Mouse (Mus musculus): ENCODE data around the gene Olfr39. TPM values are rescaled to one million over a fixed set of nuclear protein-coding genes. Genes with fewer than 3 reads are reported as not detected.

The Olfr39 gene
- not detected in 2 replicates for polyA plus RNA-seq (2012; rRNA removed)

DNA sequence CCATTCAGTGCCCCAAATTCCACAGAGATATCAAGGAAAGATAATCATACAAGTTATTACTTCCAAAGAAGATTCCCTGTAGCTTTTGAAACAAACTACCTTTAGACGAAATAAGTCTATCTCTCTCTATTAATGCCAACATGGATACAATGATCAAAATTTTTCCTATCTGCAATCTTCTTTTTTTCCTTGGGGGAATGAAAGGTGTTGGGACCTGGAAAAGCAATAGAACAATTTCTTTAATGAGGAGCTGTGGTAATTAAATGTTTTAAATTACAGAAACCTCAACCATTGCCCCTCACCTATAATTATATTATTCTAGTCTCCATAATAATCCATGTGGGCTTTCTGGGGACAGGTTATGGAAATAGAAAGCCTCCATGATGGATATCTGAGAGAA lies at the start of gene Olfr39:
Gene Olfr39, plus strand, starts transcription at position 301 of the 400 bp plus-strand sequence.

GRCm38 (mm10) chr9:20236819-20237218 lies 45.3 kb upstream of the Olfr39 start, which contains the start of gene Olfr872:
Olfr872 (plus strand) TSS chr9:20237119.

GRCm38 (mm10) chr9:20298232-20298631 lies 16.1 kb downstream of the Olfr39 start, which contains the start of gene Olfr873:
Olfr873 (plus strand) TSS chr9:20298532.

GRCm38 (mm10) chr9:20335994-20336393 lies 53.8 kb downstream of the Olfr39 start, which contains the start of gene Olfr18:
Olfr18 (minus strand) TSS chr9:20336094.

Other genes starting within 250 kb of the Olfr39 start
- gene Olfr867, start 224.8 kb upstream of the Olfr39 start, polyA plus RNA-seq (2012; rRNA removed), result not detected in 2 replicates
- not detected in 2 replicates for gene Olfr868, start 183.7 kb upstream of the Olfr39 start, polyA plus RNA-seq (2012; rRNA removed)
- not detected in 2 replicates for gene Olfr869, start 153.3 kb upstream of the Olfr39 start, polyA plus RNA-seq (2012; rRNA removed)
- not detected in 2 replicates for gene Olfr870, start 108.3 kb upstream of the Olfr39 start, polyA plus RNA-seq (2012; rRNA removed)
- gene Olfr871, start 70.1 kb upstream of the Olfr39 start, polyA plus RNA-seq (2012; rRNA removed), result not detected in 2 replicates
- gene Olfr872, start 45.2 kb upstream of the Olfr39 start, polyA plus RNA-seq (2012; rRNA removed), result not detected in 2 replicates
- not detected in 2 replicates for gene Olfr873, start 16.2 kb downstream of the Olfr39 start, polyA plus RNA-seq (2012; rRNA removed)
- gene Olfr18, start 53.7 kb downstream of the Olfr39 start, polyA plus RNA-seq (2012; rRNA removed), result not detected in 2 replicates
- gene Zfp560, start 102.8 kb downstream of the Olfr39 start, polyA plus RNA-seq (2012; rRNA removed), result 0.81 and 2.3 TPM in 2 replicates
- 0.64 and 0.83 TPM in 2 replicates for gene Zfp26, start 177.8 kb downstream of the Olfr39 start, polyA plus RNA-seq (2012; rRNA removed)
- 2.7 and 2.9 TPM in 2 replicates for gene Zfp426, start 210.4 kb downstream of the Olfr39 start, polyA plus RNA-seq (2012; rRNA removed)
- 2.0 and 2.1 TPM in 2 replicates for gene Zfp266, start 239.1 kb downstream of the Olfr39 start, polyA plus RNA-seq (2012; rRNA removed)